In genomic region chr3:84215253-84215652, GRCm38 (mm10) we compare ENCODE assay signal across 12 mouse cellular contexts. TPM values are rescaled to one million over a fixed set of nuclear protein-coding genes. Genes with fewer than 3 reads are reported as not detected.
DNase-seq lines count a peak whose midpoint lies in the region; ATAC-seq and TF ChIP-seq lines count a peak whose summit lies in the region.
"Had no signal": no experiment of that assay in that cellular context is flagged by ENCODE, and none has a peak within 500 bp of the region (broad histone marks: within the 10 kb centered on the region; RNA-seq: fewer than 3 reads in every experiment).

No protein-coding gene starts in this region.

- no peak for DNase-seq in embryonic facial prominence, embryonic 10.5 days (ENCODE audit: low spot score)
- DNase-seq in liver, adult 2 months (ENCODE audit: extremely low read depth, low read depth, low spot score), result peak; percentile 73
- no peak for DNase-seq in liver, postnatal 0 days
- peak; percentile 72 for DNase-seq in forebrain, embryonic 14.5 days (ENCODE audit: low spot score)
- DNase-seq in adrenal gland, adult (ENCODE audit: inconsistent age in 2 of 2, low spot score in 1 of 2), result no peak

- no peak overlapping the region for H3K9ac ChIP-seq in embryonic facial prominence, embryonic 13.5 days
- H3K9ac ChIP-seq in liver, adult 2 months (ENCODE audit: low read depth, low read length), result peak overlapping the region; percentile 9; the same call in 1 of the 2 replicates
- H3K9ac ChIP-seq in liver, postnatal 0 days (replicated peaks), result no peak overlapping the region
- H3K9ac ChIP-seq in forebrain, embryonic 14.5 days (ENCODE audit: low read length), result peak overlapping the region; percentile 43
- H3K9ac ChIP-seq in midbrain, embryonic 16.5 days (ENCODE audit: low read depth, low read length), result peak overlapping the region; percentile 47; the same call in 1 of the 2 replicates
- H3K9ac ChIP-seq: embryonic facial prominence, embryonic 12.5 days; heart, embryonic 13.5 days had no signal

- peaks cover 58% of the 10 kb centered on the region for H3K4me1 ChIP-seq in embryonic facial prominence, embryonic 13.5 days
- peaks cover 50% of the 10 kb centered on the region for H3K4me1 ChIP-seq in embryonic facial prominence, embryonic 10.5 days
- peaks cover 22% of the 10 kb centered on the region for H3K4me1 ChIP-seq in liver, adult 2 months (ENCODE audit: control insufficient read depth, insufficient read depth, low read length)
- H3K4me1 ChIP-seq in liver, postnatal 0 days (ENCODE audit: insufficient read depth), result peaks cover 8% of the 10 kb centered on the region; the same call in 1 of the 2 replicates
- peaks cover 59% of the 10 kb centered on the region for H3K4me1 ChIP-seq in forebrain, embryonic 14.5 days (ENCODE audit: control insufficient read depth, insufficient read depth, low read length)
- H3K4me1 ChIP-seq in midbrain, embryonic 16.5 days (ENCODE audit: control insufficient read depth, insufficient read depth, low read length), result peaks cover 62% of the 10 kb centered on the region

- 58% methylated on average over 9 of the region's 9 CpGs for WGBS in embryonic facial prominence, embryonic 13.5 days
- 69% methylated on average over 9 of the region's 9 CpGs for WGBS in embryonic facial prominence, embryonic 10.5 days
- 10% methylated on average over 9 of the region's 9 CpGs for WGBS in liver, adult 2 months
- 70% methylated on average over 9 of the region's 9 CpGs for WGBS in liver, postnatal 0 days (ENCODE audit: insufficient replicate concordance)
- 40% methylated on average over 9 of the region's 9 CpGs for WGBS in forebrain, embryonic 14.5 days
- 25% methylated on average over 9 of the region's 9 CpGs for WGBS in midbrain, embryonic 16.5 days

- peaks cover 4% of the 10 kb centered on the region; the same call in 1 of the 2 replicates for H3K79me2 ChIP-seq in liver, adult 2 months (ENCODE audit: control insufficient read depth, insufficient read depth, low read length)

- no peak for TF ChIP-seq EP300 in liver, postnatal 0 days (IDR thresholded peaks at IDR 0.05; ENCODE audit: low read depth)

- H3K36me3 ChIP-seq in embryonic facial prominence, embryonic 13.5 days, result no peaks in the 10 kb centered on the region
- H3K36me3 ChIP-seq in embryonic facial prominence, embryonic 10.5 days (replicated peaks), result no peaks in the 10 kb centered on the region
- H3K36me3 ChIP-seq in liver, adult 2 months (ENCODE audit: control insufficient read depth, insufficient read depth, low read length), result no peaks in the 10 kb centered on the region
- H3K36me3 ChIP-seq in liver, postnatal 0 days (replicated peaks; ENCODE audit: insufficient read depth, low read length), result no peaks in the 10 kb centered on the region
- no peaks in the 10 kb centered on the region for H3K36me3 ChIP-seq in forebrain, embryonic 14.5 days (ENCODE audit: control insufficient read depth, insufficient read depth, low read length)
- no peaks in the 10 kb centered on the region for H3K36me3 ChIP-seq in midbrain, embryonic 16.5 days (ENCODE audit: control insufficient read depth, insufficient read depth, low read length)
- H3K36me3 ChIP-seq: embryonic facial prominence, embryonic 12.5 days; heart, embryonic 13.5 days; limb, embryonic 10.5 days had no signal

- TF ChIP-seq POLR2A in liver, adult 2 months (IDR thresholded peaks at IDR 0.05; ENCODE audit: extremely low read depth, insufficient read depth, low read length), result no peak

- no peak for TF ChIP-seq CTCF in liver, adult 2 months (IDR thresholded peaks at IDR 0.05; ENCODE audit: low read depth, low read length)
- no peak for TF ChIP-seq CTCF in liver, postnatal 0 days (IDR thresholded peaks at IDR 0.05; ENCODE audit: low read depth)

- no peaks in the 10 kb centered on the region for H3K9me3 ChIP-seq in embryonic facial prominence, embryonic 13.5 days
- no peaks in the 10 kb centered on the region for H3K9me3 ChIP-seq in embryonic facial prominence, embryonic 10.5 days
- H3K9me3 ChIP-seq in liver, postnatal 0 days (ENCODE audit: low read length), result no peaks in the 10 kb centered on the region
- H3K9me3 ChIP-seq in forebrain, embryonic 14.5 days (replicated peaks; ENCODE audit: control insufficient read depth, low read length), result no peaks in the 10 kb centered on the region
- no peaks in the 10 kb centered on the region for H3K9me3 ChIP-seq in midbrain, embryonic 16.5 days (replicated peaks; ENCODE audit: control insufficient read depth, low read length, poor library complexity, severe bottlenecking)
- H3K9me3 ChIP-seq: embryonic facial prominence, embryonic 12.5 days; heart, embryonic 13.5 days; limb, embryonic 10.5 days; megakaryocyte, embryonic 14.5 days had no signal

- no peak overlapping the region for H3K4me2 ChIP-seq in embryonic facial prominence, embryonic 13.5 days
- no peak overlapping the region for H3K4me2 ChIP-seq in liver, postnatal 0 days (ENCODE audit: low read depth, low read length)
- H3K4me2 ChIP-seq in forebrain, embryonic 14.5 days (ENCODE audit: low read length), result peak overlapping the region; percentile 33
- H3K4me2 ChIP-seq in midbrain, embryonic 16.5 days (ENCODE audit: low read length), result peak overlapping the region; percentile 52
- H3K4me2 ChIP-seq: embryonic facial prominence, embryonic 12.5 days; heart, embryonic 13.5 days had no signal

- H3K27ac ChIP-seq in embryonic facial prominence, embryonic 13.5 days, result peak overlapping the region; percentile 18; the same call in 1 of the 2 replicates
- H3K27ac ChIP-seq in embryonic facial prominence, embryonic 10.5 days (replicated peaks), result no peak overlapping the region
- peak overlapping the region; percentile 84 for H3K27ac ChIP-seq in liver, adult 2 months (replicated peaks; ENCODE audit: insufficient read depth, low read depth, low read length)
- H3K27ac ChIP-seq in liver, postnatal 0 days (ENCODE audit: low read depth), result no peak overlapping the region
- peak overlapping the region; percentile 76 for H3K27ac ChIP-seq in forebrain, embryonic 14.5 days (ENCODE audit: low read depth, low read length)
- H3K27ac ChIP-seq in midbrain, embryonic 16.5 days (ENCODE audit: low read length), result peak overlapping the region; percentile 28; the same call in 1 of the 2 replicates
- H3K27ac ChIP-seq: embryonic facial prominence, embryonic 12.5 days; heart, embryonic 13.5 days; limb, embryonic 10.5 days had no signal

- H3K4me3 ChIP-seq in embryonic facial prominence, embryonic 13.5 days, result no peak overlapping the region
- H3K4me3 ChIP-seq in embryonic facial prominence, embryonic 10.5 days, result no peak overlapping the region
- H3K4me3 ChIP-seq in liver, adult 2 months (ENCODE audit: insufficient read depth, low read depth, low read length), result no peak overlapping the region
- no peak overlapping the region for H3K4me3 ChIP-seq in liver, postnatal 0 days (ENCODE audit: low read depth, low read length)
- no peak overlapping the region for H3K4me3 ChIP-seq in forebrain, embryonic 14.5 days (ENCODE audit: low read depth, low read length)
- peak overlapping the region; percentile 18; the same call in 1 of the 2 replicates for H3K4me3 ChIP-seq in midbrain, embryonic 16.5 days (ENCODE audit: low read depth, low read length)
- H3K4me3 ChIP-seq: embryonic facial prominence, embryonic 12.5 days; heart, embryonic 13.5 days; limb, embryonic 10.5 days; megakaryocyte, embryonic 14.5 days had no signal

- H3K27me3 ChIP-seq in embryonic facial prominence, embryonic 13.5 days, result no peaks in the 10 kb centered on the region
- no peaks in the 10 kb centered on the region; the same call in 1 of the 2 replicates for H3K27me3 ChIP-seq in embryonic facial prominence, embryonic 10.5 days (replicated peaks; ENCODE audit: low read depth, poor library complexity, severe bottlenecking)
- no peaks in the 10 kb centered on the region for H3K27me3 ChIP-seq in liver, adult 2 months (ENCODE audit: control insufficient read depth, insufficient read depth, low read length)
- H3K27me3 ChIP-seq in liver, postnatal 0 days (ENCODE audit: insufficient read depth, low read length), result peaks cover 6% of the 10 kb centered on the region; the same call in 1 of the 2 replicates
- H3K27me3 ChIP-seq in forebrain, embryonic 14.5 days (replicated peaks; ENCODE audit: control insufficient read depth, insufficient read depth, low read length), result no peaks in the 10 kb centered on the region
- H3K27me3 ChIP-seq in midbrain, embryonic 16.5 days (ENCODE audit: control insufficient read depth, insufficient read depth, low read depth, low read length), result no peaks in the 10 kb centered on the region
- H3K27me3 ChIP-seq: embryonic facial prominence, embryonic 12.5 days had no signal

- ATAC-seq in embryonic facial prominence, embryonic 13.5 days (ENCODE audit: insufficient number of reproducible peaks, insufficient read depth, low FRiP score, low TSS enrichment, low read depth), result no peak
- ATAC-seq in liver, postnatal 0 days, result no peak
- ATAC-seq in forebrain, embryonic 14.5 days, result peak; percentile 43
- 0 out of 2 replicates have a peak, but pooled peaks have one; percentile 13 for ATAC-seq in midbrain, embryonic 16.5 days
- no peak for ATAC-seq in CD4-positive, CD25-positive, alpha-beta regulatory T cell, adult 4 months

RNA-seq across cellular contexts. Expression of gene Gm6525, which starts 41.3 kb away (rescaled TPM):
- polyA plus RNA-seq in embryonic facial prominence, embryonic 13.5 days (2015; fragmentation: Nextera tagmentation; extraction: Ambion mirVana), result 1.2 and 1.6 TPM in 2 replicates
- 0.91 and 1.3 TPM in 2 replicates for polyA plus RNA-seq in embryonic facial prominence, embryonic 10.5 days (2016; fragmentation: Nextera tagmentation; extraction: Ambion mirVana)
- total RNA-seq in liver, adult 2 months (2014; rRNA removed), result 0.27 TPM in 1 of 2 replicates, not detected in the other
- not detected in 2 replicates for polyA plus RNA-seq in liver, adult 2 months (2012; rRNA removed)
- polyA plus RNA-seq in liver, postnatal 0 days (2015; fragmentation: Nextera tagmentation; extraction: Ambion mirVana), result 0.14 and 0.21 TPM in 2 replicates
- polyA plus RNA-seq in forebrain, embryonic 14.5 days (2014; fragmentation: Nextera tagmentation; extraction: Ambion mirVana), result 0.87 and 0.97 TPM in 2 replicates
- polyA plus RNA-seq in midbrain, embryonic 16.5 days (2015; fragmentation: Nextera tagmentation; extraction: Ambion mirVana), result 2.1 and 2.5 TPM in 2 replicates
- polyA plus RNA-seq in CD4-positive, CD25-positive, alpha-beta regulatory T cell, adult 4 months (2017; shearing (Covaris generic)), result 1 to 10 TPM in 1 of 2 experiments, under 1 TPM in 1; 0.35 to 1.1 TPM

RNA-seq across cellular contexts. Expression of gene Mnd1, which starts 59.7 kb away (rescaled TPM):
- 11.0 and 17.0 TPM in 2 replicates for polyA plus RNA-seq in embryonic facial prominence, embryonic 13.5 days (2015; fragmentation: Nextera tagmentation; extraction: Ambion mirVana)
- 13.4 and 15.2 TPM in 2 replicates for polyA plus RNA-seq in embryonic facial prominence, embryonic 10.5 days (2016; fragmentation: Nextera tagmentation; extraction: Ambion mirVana)
- total RNA-seq in liver, adult 2 months (2014; rRNA removed), result 7.4 and 7.5 TPM in 2 replicates
- 0.84 and 1.2 TPM in 2 replicates for polyA plus RNA-seq in liver, adult 2 months (2012; rRNA removed)
- 8.3 and 9.9 TPM in 2 replicates for polyA plus RNA-seq in liver, postnatal 0 days (2015; fragmentation: Nextera tagmentation; extraction: Ambion mirVana)
- polyA plus RNA-seq in forebrain, embryonic 14.5 days (2014; fragmentation: Nextera tagmentation; extraction: Ambion mirVana), result 2.8 and 3.6 TPM in 2 replicates
- 1.4 and 1.5 TPM in 2 replicates for polyA plus RNA-seq in midbrain, embryonic 16.5 days (2015; fragmentation: Nextera tagmentation; extraction: Ambion mirVana)
- polyA plus RNA-seq in CD4-positive, CD25-positive, alpha-beta regulatory T cell, adult 4 months (2017; shearing (Covaris generic)), result 1 to 10 TPM in 1 of 2 experiments, not detected in 1; 2.9 TPM

Comparison
In these comparisons a context has a peak if more than half of its experiments do, and no peak if none do; other contexts are left out.
1. H3K27ac ChIP-seq: peak in embryonic facial prominence, embryonic 13.5 days (single experiment), liver, adult 2 months (single experiment), forebrain, embryonic 14.5 days (single experiment) and midbrain, embryonic 16.5 days (single experiment); none in embryonic facial prominence, embryonic 10.5 days (single experiment) and liver, postnatal 0 days (single experiment).
2. H3K9ac ChIP-seq: peak in liver, adult 2 months (single experiment), forebrain, embryonic 14.5 days (single experiment) and midbrain, embryonic 16.5 days (single experiment); none in embryonic facial prominence, embryonic 13.5 days (single experiment) and liver, postnatal 0 days (single experiment).
3. DNase-seq: peak in liver, adult 2 months (single experiment) and forebrain, embryonic 14.5 days (single experiment); none in embryonic facial prominence, embryonic 10.5 days (single experiment), liver, postnatal 0 days (single experiment) and adrenal gland, adult (0 of 2).
4. ATAC-seq: peak in forebrain, embryonic 14.5 days (single experiment) and midbrain, embryonic 16.5 days (single experiment); none in embryonic facial prominence, embryonic 13.5 days (single experiment), liver, postnatal 0 days (single experiment) and CD4-positive, CD25-positive, alpha-beta regulatory T cell, adult 4 months (single experiment).
5. H3K4me2 ChIP-seq: peak in forebrain, embryonic 14.5 days (single experiment) and midbrain, embryonic 16.5 days (single experiment); none in embryonic facial prominence, embryonic 13.5 days (single experiment) and liver, postnatal 0 days (single experiment).